Mouse (Mus musculus): ENCODE results near the gene Cdk5rap2.

The Cdk5rap2 gene

DNA sequence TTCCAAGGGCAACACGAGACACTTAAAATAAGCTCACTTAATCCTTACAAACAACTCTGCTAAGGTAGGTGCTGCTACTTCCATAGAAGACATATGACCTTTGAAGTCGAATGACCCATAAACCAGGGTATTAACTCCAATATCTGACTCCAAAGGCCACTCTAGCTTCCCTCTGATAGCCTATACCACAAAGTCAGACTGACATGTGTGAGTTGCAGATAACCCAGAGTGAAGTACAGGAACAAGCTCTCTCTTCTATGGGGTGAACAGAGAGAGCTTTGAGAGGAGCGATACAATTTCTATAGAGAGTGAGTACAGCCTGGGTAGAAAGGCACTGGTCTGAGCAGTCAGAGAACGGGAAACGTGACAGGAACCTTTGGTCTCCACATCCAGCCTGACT lies 148.9 kb downstream of the Cdk5rap2 start:
- no peak for DNase-seq (ENCODE audit: low spot score in 2 of 2)

DNA sequence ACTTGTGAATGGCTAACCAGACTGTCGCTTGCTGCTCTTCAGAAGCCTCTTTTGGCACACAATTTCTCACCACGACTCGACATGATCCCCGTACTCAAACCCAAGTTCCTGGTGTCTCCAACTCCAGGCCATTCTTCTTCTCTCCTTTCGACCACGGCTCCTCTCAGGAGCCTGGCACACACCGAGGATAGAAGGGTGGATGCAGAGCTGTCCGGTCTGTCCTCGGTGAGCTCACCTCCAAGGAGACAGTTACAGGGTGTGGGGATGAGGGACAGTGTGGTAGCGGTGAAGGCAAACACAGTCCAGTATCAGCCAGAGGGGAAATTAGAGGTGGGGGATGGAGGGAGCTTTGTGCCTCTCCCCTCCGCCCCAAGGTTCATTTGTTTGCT lies 149.8 kb downstream of the Cdk5rap2 start:
- DNase-seq (ENCODE audit: low spot score in 2 of 2) = no peak

DNA sequence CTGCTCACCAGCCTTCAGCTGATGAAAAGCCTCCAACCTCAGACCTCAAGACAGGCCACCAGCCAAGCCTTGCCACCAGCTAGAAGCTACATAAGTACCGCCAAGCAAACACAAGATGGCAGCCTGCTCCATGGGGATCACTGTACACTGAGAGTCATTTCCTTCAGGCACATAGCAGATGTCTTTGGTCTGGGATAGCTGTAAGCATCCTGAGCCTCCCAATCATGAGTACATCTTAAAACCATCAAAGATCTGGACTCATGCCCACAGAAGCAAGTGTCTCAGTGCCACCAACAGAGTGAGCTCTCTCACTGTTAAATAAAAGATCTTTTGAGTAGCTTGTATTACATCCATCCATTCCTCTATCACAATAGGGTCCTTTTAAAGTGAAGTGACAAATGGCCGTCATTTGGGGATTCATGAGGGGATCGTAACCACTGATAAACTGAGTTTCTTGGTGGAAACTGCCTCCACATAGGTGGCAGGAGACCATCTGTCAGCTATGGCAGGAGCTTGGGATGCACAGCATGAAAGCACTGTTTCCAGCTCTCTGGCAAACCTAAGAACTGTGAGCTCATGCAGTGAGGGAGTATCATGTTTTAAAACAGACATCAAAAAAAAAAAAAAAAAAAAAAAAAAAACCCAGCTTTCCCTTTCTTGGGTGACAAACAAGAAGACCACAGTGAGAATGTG lies 150.4 kb downstream of the Cdk5rap2 start:
- no peak for DNase-seq (ENCODE audit: low spot score in 2 of 2)

DNA sequence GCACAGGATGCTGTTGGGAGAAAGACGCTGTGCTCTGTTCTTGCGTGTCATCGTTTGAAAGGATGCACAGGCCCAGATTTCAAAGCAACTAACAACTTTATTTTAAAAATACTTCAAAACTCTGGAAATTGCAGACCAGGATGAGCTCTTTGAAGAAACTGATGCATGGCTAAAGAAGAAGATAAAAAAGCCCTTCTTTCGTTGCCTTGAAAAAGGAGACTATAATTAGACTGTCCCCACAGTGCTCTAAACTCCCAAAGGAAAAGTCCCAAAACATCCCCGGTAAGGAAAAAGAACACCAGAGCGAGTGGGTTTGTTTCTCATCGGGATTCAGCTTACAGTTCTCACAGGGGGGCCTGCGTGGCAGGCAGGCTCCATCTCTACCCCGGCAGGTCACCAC lies 151.4 kb downstream of the Cdk5rap2 start:
- no peak for DNase-seq (ENCODE audit: low spot score in 2 of 2)

DNA sequence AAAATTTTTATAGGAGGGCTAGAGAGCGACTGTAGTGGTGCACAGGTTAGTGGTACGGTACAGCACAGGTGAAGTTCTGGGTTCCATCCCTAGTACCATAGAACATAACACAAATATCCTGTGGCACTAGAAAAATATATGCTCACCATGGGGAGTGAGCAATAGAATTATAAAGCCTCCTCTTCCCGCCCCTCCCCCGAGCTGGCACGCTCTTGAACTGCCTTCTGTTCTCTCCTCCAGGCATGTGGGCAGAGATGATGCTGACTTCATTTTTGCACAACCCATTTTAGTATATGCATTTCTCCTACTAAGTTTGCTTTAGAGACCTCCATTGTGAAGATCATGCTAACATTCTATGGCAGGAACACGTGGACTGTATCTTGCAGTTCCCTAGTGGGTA lies 152.0 kb downstream of the Cdk5rap2 start:
- no peak for DNase-seq (ENCODE audit: low spot score in 2 of 2)

DNA sequence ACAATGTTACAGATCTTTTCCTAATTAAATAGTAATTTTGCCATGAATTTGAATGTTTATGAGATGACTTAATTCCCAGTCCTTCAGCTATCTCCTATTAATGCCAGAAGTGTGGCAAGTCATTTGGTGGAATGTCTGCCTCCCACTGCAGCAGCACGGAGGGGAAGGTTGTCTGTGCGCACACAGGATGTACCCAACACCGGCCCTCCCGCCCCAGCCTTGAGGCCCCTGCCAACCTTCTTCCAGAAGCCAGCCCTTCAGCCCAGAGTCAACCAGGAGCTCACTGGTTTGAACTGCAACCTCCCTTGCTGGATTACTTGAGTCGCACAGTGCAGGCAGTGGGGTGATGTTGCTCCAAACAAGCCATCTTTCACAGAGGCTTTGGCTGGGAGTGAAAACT lies 158.5 kb downstream of the Cdk5rap2 start:
- DNase-seq (ENCODE audit: low spot score in 2 of 2) = no peak

DNA sequence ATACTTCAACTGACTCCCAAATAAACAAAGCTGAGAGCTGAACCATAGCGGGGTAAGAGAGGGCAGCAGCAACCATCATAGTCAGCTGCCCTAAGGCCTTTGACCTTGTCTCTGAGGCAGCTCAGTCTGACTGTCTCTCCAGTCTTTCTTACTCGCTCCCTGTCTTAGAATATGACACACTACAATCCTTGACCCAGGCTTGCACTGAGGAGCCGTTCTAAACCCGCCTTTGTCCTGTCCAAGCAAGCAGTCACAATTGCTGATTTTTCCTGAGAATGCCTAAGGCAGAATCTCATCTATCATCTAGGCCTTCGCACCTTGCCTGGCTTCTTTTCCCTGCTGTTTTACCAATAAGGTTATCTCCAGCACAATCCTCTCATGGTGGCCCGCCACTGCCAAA lies 164.5 kb downstream of the Cdk5rap2 start:
- DNase-seq (ENCODE audit: low spot score in 2 of 2) = no peak

DNA sequence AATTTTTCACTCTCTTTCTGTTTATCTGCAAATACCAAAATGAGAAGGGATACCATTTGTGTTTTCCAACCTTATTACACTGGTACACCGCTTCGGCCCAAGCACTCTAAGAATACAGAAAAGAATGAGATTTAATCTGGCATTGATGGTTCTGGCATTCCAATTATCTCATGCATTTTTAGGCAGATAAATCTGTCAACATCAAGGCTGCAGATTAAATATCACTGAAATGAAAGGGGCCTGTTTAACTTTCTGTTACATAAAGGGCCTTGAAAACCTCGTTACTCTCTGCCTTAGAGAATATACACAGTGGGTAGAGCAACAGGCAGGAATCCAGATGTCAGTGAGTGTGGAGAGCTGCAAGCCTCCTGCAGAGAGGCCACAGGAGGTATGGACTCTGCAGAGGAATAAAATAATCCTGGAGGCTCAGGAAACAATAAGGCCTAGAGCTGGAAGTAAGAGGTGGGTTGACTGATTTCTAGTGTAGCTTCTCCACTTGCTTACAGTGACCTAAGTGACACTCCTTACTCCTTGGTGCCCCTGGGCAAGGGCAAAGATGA lies 166.6 kb downstream of the Cdk5rap2 start:
- no peak for DNase-seq (ENCODE audit: low spot score in 2 of 2)

DNA sequence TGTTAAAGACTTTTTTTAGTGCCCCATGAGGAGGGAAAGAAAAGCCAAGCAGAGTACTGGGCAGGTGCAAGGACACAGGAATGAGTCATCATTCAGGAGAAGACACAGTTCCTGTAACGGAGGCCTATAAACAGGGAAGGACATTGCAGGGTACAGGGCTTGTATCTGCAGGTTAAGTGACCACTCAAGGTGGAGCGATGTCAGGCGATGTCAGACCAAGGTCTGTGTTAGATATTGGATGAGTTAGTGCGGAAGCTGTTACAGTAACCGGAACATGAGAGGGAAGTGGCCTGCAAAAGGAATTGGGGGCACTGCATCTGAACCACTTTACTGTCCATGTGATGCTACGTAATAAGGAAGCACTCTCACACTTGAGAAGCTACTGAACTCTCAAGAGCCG lies 170.5 kb downstream of the Cdk5rap2 start:
- DNase-seq (ENCODE audit: low spot score in 2 of 2) = no peak

DNA sequence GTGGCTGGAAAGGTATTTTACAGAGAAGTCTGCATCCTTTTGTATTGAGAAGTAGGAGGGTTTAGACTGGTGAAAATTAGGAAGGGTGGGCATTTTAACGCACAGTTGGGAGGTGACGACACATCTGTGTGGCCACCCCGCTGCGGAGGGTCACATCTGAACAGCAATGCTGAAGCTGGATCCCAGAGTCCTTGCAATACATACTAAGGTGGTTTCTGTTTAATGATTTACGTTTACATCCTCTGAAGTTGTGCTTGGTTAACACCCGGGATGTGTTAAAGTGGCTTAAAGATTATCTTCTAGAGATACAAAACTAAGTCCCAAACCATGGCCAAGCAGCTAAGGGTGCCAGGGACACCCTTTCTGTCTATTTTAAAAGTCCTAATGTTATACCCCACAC lies 171.4 kb downstream of the Cdk5rap2 start:
- no peak for DNase-seq (ENCODE audit: low spot score in 2 of 2)

DNA sequence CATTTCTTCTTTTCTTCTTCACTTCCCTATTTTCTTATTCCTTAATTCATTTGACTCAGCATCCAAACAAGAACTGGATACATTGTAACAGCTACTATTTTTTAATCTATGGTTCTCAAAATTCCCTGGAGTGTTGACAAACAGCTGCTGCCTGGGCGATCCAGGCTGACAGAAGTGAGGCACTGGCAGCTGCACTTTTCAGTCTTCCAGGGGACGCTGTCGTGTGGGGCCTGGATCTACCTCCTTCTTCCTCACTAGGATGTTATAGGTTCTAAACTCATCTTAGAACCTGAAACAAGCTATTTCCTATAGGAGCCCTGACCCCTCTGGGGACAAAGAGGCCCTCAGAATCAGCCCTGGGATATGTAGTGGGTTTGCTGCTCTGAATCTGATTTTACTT lies 177.9 kb downstream of the Cdk5rap2 start:
- no peak for DNase-seq (ENCODE audit: low spot score in 2 of 2)

DNA sequence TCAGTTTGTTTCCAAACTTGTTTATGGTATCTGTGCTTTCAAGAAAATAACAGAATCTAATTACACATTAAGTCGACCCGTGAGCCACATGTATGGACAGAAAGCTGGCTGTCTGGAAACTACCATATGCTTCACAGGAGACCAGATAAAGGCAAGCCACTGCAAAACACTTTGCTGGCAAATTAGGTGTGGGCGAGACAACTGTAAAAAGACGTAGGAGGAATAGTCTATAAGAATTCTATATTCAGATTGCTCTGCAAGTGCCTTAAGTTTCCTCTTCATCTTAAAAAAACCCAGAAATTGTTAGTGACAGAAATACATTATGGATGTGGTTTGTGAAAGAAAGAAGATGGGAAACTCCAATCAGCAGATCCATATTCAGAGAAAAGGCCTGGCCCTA lies 180.4 kb downstream of the Cdk5rap2 start:
- DNase-seq (ENCODE audit: low spot score in 2 of 2) = no peak

DNA sequence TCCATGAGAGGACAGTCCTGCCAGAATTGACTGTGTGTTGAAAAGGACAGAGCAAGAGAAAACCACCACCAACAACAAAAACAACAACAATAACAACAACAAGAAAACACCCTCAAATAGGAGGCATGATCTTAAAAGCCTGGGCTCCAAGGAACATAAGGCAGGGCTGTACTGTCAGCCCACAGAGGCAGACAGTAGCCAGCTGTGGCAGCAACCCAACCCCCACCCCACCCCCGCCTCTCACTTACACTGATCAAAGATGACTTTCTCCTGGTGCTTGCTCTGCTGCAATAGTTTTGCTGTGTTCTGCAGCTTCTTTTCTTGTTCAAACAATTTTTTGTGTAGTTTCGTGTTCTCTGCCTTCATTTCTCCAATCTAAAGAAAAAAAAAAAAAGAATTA lies 181.9 kb downstream of the Cdk5rap2 start:
- DNase-seq (ENCODE audit: low spot score in 2 of 2) = no peak

DNA sequence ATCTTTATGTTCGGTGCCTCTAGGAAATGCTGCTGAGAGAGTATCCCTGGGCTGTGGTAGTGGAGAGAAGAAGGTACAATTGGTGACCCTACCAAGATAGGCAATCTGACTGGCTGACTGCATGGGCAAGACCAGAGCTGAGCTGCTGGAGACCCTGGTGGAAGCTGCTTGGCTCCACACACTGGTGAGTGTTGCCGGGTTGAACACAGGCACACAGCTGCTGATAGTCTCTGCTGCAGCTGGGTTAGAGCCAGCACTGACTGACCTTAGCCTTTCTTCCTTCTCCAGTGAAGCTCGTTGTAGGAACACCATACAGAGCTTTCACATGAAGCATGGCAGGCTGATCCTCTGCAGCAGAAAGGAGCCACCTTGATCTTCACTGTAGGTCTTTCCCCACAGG lies 182.6 kb downstream of the Cdk5rap2 start:
- DNase-seq (ENCODE audit: low spot score in 2 of 2) = no peak

DNA sequence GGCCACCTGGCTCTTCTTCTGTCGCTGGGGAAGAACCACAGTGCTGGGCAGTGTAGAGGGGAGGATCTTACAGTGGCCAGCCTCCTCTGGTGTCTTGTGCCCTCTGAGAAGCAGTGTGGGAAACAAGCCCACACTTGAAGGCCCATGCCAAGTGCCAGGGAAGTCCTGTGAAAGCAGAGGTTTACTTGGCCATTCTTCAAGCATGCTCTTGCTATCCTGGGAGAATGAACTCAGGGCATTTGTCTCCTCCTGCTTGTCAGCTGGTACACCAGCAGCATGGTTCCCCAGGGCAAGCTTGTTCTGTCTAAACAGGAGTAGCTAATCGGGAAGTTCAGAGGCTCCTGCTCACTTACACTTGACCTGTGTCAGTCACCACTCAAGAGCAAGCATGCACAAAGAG lies 185.7 kb downstream of the Cdk5rap2 start:
- DNase-seq (ENCODE audit: low spot score in 2 of 2) = no peak

DNA sequence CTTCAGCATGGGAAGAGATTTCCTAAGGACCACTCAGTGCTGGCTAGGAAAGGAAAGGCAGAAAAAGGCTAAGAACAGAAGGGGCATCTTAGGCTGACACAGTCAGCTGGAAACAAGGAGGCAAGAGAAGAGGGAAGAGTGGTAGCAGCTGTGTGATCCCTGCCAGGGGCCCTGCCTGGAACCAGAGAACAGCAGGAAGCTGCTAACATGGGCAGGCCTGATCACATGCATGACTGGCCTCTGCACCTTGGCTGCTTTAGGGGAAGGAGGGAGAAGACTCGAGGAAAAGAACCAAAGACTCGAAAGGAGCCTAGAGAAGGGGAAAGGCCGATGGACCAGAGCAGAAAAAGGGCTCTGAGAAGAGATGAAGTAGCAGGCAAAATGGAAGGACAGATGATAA lies 188.4 kb downstream of the Cdk5rap2 start:
- DNase-seq (ENCODE audit: low spot score in 2 of 2) = no peak

DNA sequence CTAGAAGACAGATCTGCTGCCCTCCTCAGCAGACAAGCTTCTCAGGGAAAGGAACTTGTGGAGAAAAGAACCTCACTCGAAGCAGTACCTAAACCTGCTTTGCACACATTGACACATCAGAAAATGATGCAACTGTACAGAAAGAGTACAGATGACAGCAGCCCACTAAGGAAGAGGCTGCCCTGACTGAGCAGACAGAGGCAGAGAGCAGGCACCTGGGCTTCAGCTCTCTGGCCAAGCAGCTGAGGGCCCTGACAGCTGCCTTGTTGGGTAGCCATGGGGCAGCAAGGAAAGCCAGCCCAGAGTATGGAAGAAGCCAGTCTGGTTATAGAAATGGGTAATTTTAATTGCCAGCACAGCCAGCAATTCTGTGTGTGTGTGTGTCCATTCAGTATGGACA lies 188.9 kb downstream of the Cdk5rap2 start:
- DNase-seq (ENCODE audit: low spot score in 2 of 2) = no peak

DNA sequence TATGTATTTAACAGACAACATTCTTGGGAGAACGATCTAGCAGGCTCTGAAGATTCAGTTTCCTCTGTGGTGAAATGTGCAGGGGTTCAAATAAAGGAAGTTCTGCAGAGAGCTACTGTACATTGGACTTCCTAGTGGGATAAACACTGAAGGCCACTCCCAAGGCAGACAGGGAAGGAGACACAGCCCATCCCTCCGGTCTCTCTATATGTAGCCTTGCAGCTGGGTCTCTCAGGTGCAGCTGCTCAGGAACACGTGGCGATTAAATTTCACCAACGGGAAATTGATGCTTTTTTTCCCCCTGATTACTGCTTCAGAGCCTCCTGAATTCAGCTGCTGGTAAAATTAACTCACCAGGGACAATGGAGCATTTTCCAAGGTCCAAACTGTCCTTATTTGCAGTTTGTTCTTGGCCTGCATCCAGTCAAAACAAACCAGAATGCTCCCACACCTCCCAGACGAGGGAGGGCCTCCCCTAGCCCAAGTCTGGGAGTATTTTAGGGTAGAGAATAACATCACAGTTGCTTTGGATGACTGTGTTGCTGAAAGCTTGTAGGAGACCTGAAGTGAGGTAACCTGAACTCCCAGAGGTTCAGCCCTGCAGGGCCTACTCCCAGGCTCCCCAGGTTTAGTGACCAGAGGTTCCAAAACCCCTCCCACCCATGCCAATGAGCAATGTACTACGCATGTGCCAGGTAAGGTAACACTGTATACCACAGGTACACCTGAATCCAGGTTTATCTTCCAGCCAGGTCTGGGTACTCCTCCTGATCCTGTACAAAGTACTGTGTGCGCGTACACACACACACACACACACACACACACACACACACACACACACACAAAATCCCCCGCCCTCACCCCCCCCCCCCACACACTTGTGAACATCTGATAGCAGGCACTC lies 189.7 kb downstream of the Cdk5rap2 start:
- peak in 1 of 2 experiments; percentile 45 for DNase-seq (ENCODE audit: low spot score in 2 of 2)

DNA sequence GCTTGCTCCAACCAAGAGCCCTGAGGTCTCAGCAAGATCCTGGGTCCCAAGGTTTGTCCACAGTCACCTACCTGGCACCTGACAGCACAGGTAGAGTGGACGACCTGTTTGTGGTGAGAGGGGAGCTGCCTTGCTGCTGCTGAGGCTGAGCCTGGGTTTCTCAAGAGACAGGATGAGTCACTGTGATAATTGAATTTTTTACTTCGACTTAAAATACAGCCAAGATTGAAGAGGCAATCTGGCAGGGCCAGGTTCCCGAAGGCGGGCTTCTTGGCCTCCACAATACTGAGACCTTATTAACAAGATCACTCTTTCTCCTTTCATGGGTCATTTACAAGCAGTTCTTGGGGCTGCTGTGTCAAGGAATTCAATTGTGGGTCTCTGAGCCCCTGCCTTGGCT lies 190.5 kb downstream of the Cdk5rap2 start:
- DNase-seq (ENCODE audit: low spot score in 2 of 2) = no peak

DNA sequence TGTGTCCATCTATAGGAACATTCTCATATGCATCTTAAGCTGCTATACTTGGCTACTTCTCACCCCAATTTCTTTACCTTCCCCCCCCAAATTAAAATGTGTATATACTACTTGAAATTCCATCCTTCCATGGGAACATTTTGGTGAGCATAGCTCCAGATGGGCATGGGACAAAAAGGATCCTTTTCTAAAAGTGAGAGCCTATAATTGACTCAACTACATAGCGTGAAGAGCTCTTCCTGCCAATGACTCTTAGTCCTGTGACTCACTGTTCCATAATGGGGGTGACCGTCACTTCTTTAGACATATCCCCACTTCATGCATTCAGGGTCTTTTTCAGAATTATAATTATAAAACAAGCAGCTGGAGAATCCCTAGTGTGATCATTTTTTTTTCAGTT lies 224.3 kb downstream of the Cdk5rap2 start:
- DNase-seq (ENCODE audit: low spot score in 2 of 2) = no peak
